Mouse (Mus musculus): ENCODE data around the gene Lrrc73. TPM values are rescaled to one million over a fixed set of nuclear protein-coding genes. Genes with fewer than 3 reads are reported as not detected.

Gene Lrrc73
- polyA plus RNA-seq, 1 experiment = 31.1 TPM

GRCm38 (mm10) chr17:46275506-46275905, 22.2 kb downstream of the Lrrc73 start:
- no peak for TF ChIP-seq POLR2A (IDR thresholded peaks at IDR 0.05; ENCODE audit: borderline replicate concordance, extremely low read depth, insufficient read depth, insufficient read length, poor library complexity, severe bottlenecking)
- TF ChIP-seq CTCF (IDR thresholded peaks at IDR 0.05; ENCODE audit: borderline replicate concordance, extremely low read depth, insufficient read depth, insufficient read length) = no peak
- no peak for DNase-seq (ENCODE audit: low read depth)

DNA sequence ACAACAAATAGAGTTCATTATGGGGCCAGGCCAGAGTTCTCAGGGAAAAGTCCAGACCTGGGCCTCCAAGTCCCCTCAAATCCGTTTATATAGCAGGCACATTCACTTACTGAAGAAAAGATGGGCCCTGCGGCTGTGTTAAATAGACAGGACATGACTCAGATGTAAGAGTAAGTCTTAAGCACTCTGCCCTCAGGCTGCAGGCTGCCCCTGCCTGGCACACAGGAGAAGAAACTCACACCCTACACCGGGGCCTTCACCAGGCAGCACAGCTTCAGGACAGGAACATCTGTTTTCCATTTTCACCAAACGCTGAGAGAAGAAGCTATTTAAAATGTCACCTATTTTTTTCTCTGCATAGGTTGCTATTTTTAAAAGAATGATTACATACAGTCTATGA, 24.3 kb downstream of the Lrrc73 start:
- DNase-seq (ENCODE audit: low read depth) = no peak
- TF ChIP-seq CTCF (IDR thresholded peaks at IDR 0.05; ENCODE audit: borderline replicate concordance, extremely low read depth, insufficient read depth, insufficient read length) (no peak), POLR2A (IDR thresholded peaks at IDR 0.05; ENCODE audit: borderline replicate concordance, extremely low read depth, insufficient read depth, insufficient read length, poor library complexity, severe bottlenecking) (no peak)

GRCm38 (mm10) chr17:46278011-46278765, 24.9 kb downstream of the Lrrc73 start:
- no peak for TF ChIP-seq POLR2A (IDR thresholded peaks at IDR 0.05; ENCODE audit: borderline replicate concordance, extremely low read depth, insufficient read depth, insufficient read length, poor library complexity, severe bottlenecking)
- no peak for TF ChIP-seq CTCF (IDR thresholded peaks at IDR 0.05; ENCODE audit: borderline replicate concordance, extremely low read depth, insufficient read depth, insufficient read length)
- DNase-seq (ENCODE audit: low read depth) = no peak

DNA sequence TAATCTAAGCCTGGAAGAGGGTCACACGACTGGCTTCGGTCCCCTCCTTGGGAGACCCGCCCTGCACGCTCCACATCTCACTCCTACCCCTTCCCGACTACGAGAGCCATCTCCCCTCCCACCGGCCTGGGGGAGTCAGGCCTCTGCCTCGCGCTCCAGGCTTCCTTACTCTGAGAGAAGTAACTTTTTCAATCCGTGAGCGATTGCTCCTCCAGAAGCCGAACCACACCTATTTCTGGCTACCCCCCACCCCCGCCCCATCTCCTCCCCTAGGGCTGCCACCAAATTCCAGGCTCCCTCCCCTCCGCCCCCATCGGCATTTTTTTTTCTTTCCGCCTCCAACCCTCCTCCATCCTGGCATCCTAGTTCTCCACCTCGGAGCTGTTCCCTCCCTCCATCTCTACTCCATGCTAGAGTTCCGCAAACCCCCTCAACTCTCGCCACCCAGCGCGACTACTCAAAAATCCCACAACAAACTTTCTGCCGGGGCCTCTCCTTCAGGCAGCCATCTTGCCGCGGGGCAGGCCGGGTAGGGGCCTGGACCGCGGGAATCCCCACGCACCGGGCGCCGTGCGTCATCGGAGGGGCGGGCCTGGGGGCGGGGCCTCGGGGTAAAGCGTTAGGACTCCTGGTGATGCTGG, 29.3 kb downstream of the Lrrc73 start, which contains the start of gene Tjap1:
Tjap1 (minus strand) TSS at position 544 of the 641 bp plus-strand sequence.
- TF ChIP-seq CTCF (IDR thresholded peaks at IDR 0.05; ENCODE audit: borderline replicate concordance, extremely low read depth, insufficient read depth, insufficient read length) (no peak), POLR2A (IDR thresholded peaks at IDR 0.05; ENCODE audit: borderline replicate concordance, extremely low read depth, insufficient read depth, insufficient read length, poor library complexity, severe bottlenecking) (peak; percentile 62; the same call in 1 of the 2 replicates)
- DNase-seq (ENCODE audit: low read depth) = peak; percentile 95

- TF ChIP-seq POLR2A (IDR thresholded peaks at IDR 0.05; ENCODE audit: borderline replicate concordance, extremely low read depth, insufficient read depth, insufficient read length, poor library complexity, severe bottlenecking) (no peak), CTCF (IDR thresholded peaks at IDR 0.05; ENCODE audit: borderline replicate concordance, extremely low read depth, insufficient read depth, insufficient read length) (no peak)
- no peak for DNase-seq (ENCODE audit: low read depth)
These were observed 29.8 kb downstream of the Lrrc73 start for GRCm38 (mm10) chr17:46283140-46283539.

- DNase-seq (ENCODE audit: low read depth) = no peak
- TF ChIP-seq POLR2A (IDR thresholded peaks at IDR 0.05; ENCODE audit: borderline replicate concordance, extremely low read depth, insufficient read depth, insufficient read length, poor library complexity, severe bottlenecking) (no peak), CTCF (IDR thresholded peaks at IDR 0.05; ENCODE audit: borderline replicate concordance, extremely low read depth, insufficient read depth, insufficient read length) (no peak)
These were observed 30.6 kb downstream of the Lrrc73 start for GRCm38 (mm10) chr17:46283911-46284310.

- no peak for DNase-seq (ENCODE audit: low read depth)
- TF ChIP-seq POLR2A (IDR thresholded peaks at IDR 0.05; ENCODE audit: borderline replicate concordance, extremely low read depth, insufficient read depth, insufficient read length, poor library complexity, severe bottlenecking) (no peak), CTCF (IDR thresholded peaks at IDR 0.05; ENCODE audit: borderline replicate concordance, extremely low read depth, insufficient read depth, insufficient read length) (no peak)
These were observed 31.3 kb downstream of the Lrrc73 start for GRCm38 (mm10) chr17:46284653-46285052.

- TF ChIP-seq CTCF (IDR thresholded peaks at IDR 0.05; ENCODE audit: borderline replicate concordance, extremely low read depth, insufficient read depth, insufficient read length) = no peak
- no peak for TF ChIP-seq POLR2A (IDR thresholded peaks at IDR 0.05; ENCODE audit: borderline replicate concordance, extremely low read depth, insufficient read depth, insufficient read length, poor library complexity, severe bottlenecking)
- DNase-seq (ENCODE audit: low read depth) = no peak
These were observed 32.1 kb downstream of the Lrrc73 start for GRCm38 (mm10) chr17:46285407-46285806.

GRCm38 (mm10) chr17:46287678-46288095, 34.4 kb downstream of the Lrrc73 start:
- TF ChIP-seq CTCF (IDR thresholded peaks at IDR 0.05; ENCODE audit: borderline replicate concordance, extremely low read depth, insufficient read depth, insufficient read length) (no peak), POLR2A (IDR thresholded peaks at IDR 0.05; ENCODE audit: borderline replicate concordance, extremely low read depth, insufficient read depth, insufficient read length, poor library complexity, severe bottlenecking) (no peak)
- peak; percentile 51 for DNase-seq (ENCODE audit: low read depth)

DNA sequence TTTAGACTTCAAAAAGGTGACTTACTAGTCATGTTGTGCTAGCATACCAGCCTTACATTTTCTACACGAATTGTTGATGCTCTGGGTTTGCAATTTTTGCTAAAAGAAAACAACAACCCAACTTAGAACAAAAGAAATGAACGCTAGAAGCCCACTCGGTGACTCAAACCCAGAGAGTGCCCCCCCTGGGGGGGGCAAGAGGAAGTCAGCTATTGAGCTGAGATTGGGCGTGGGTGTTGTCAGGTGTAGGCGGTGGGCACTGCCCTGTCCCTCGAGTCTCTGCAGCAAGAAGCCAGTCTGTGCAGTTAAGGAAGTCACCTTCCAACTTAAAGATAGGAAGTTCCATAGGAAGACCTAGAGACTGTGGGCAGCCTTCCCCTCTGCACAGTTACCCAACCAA, 43.3 kb downstream of the Lrrc73 start:
- TF ChIP-seq POLR2A (IDR thresholded peaks at IDR 0.05; ENCODE audit: borderline replicate concordance, extremely low read depth, insufficient read depth, insufficient read length, poor library complexity, severe bottlenecking) (no peak), CTCF (IDR thresholded peaks at IDR 0.05; ENCODE audit: borderline replicate concordance, extremely low read depth, insufficient read depth, insufficient read length) (no peak)
- DNase-seq (ENCODE audit: low read depth) = no peak

- DNase-seq (ENCODE audit: low read depth) = no peak
- TF ChIP-seq POLR2A (IDR thresholded peaks at IDR 0.05; ENCODE audit: borderline replicate concordance, extremely low read depth, insufficient read depth, insufficient read length, poor library complexity, severe bottlenecking) = no peak
- TF ChIP-seq CTCF (IDR thresholded peaks at IDR 0.05; ENCODE audit: borderline replicate concordance, extremely low read depth, insufficient read depth, insufficient read length) = no peak
These were observed 43.7 kb downstream of the Lrrc73 start for GRCm38 (mm10) chr17:46297028-46297363.

Data from brain, embryonic 14.5 days (tissue).